Mouse (Mus musculus) lung, postnatal 0 days (tissue): ENCODE measurements around the gene Clec4a1. TPM values are rescaled to one million over a fixed set of nuclear protein-coding genes. Genes with fewer than 3 reads are reported as not detected.

Experiments used
- ATAC-seq: fragments of 200-750 bp; cut with Nextera tagmentation; 2 replicates; pipeline ENCODE4 v1.8.0; 2017; ENCODE audit warnings: moderate library complexity
- DNase-seq: peaks from one replicate; pipeline ENCODE4 v3.0.0-alpha.2; 2016; ENCODE audit warnings: low spot score
- H3K27ac ChIP-seq: fragments of 300-500 bp; sonication (generic); 2 replicates; pipeline ENCODE4 v1.5.1; 2014; ENCODE audit warnings: antibody characterized with exemption, mild to moderate bottlenecking, low read length, mixed read lengths
- H3K27me3 ChIP-seq: fragments of 300-500 bp; sonication (generic); replicated peaks from 2 replicates; pipeline ENCODE4 v1.6.1; 2014; ENCODE audit warnings: low read length, mixed read lengths; ENCODE audit not compliant: insufficient read depth
- H3K36me3 ChIP-seq: fragments of 300-500 bp; sonication (generic); 2 replicates; pipeline ENCODE4 v1.6.1; 2014; ENCODE audit warnings: low read length, mixed read lengths; ENCODE audit not compliant: insufficient read depth
- H3K4me1 ChIP-seq: fragments of 300-500 bp; sonication (generic); 2 replicates; pipeline ENCODE4 v1.6.1; 2014; ENCODE audit warnings: antibody characterized with exemption, low read depth, low read length, mixed read lengths; ENCODE audit not compliant: insufficient read depth
- H3K4me2 ChIP-seq: fragments of 300-500 bp; sonication (generic); replicated peaks from 2 replicates; pipeline ENCODE4 v1.6.1; 2014; ENCODE audit warnings: low read depth, mild to moderate bottlenecking, low read length, moderate library complexity, mixed read lengths
- H3K4me3 ChIP-seq: fragments of 300-500 bp; sonication (generic); 2 replicates; pipeline ENCODE4 v1.5.1; 2014; ENCODE audit warnings: low read depth, low read length
- H3K9ac ChIP-seq: fragments of 300-500 bp; sonication (generic); replicated peaks from 2 replicates; pipeline ENCODE4 v1.6.1; 2014; ENCODE audit warnings: low read depth, mild to moderate bottlenecking
- H3K9me3 ChIP-seq: fragments of 300-500 bp; sonication (generic); 2 replicates; pipeline ENCODE4 v1.6.1; 2016; ENCODE audit warnings: low read length, mixed read lengths
- CTCF ChIP-seq: IDR thresholded peaks from 2 replicates; pipeline ENCODE4 v1.5.1; 2016; ENCODE audit warnings: antibody characterized with exemption, mild to moderate bottlenecking
- EP300 ChIP-seq: IDR thresholded peaks from 2 replicates; pipeline ENCODE4 v1.6.1; 2016; ENCODE audit warnings: antibody characterized with exemption, mild to moderate bottlenecking, control low read depth
- WGBS: fragments of 180-500 bp; shearing (Covaris S2); extraction: QIAGEN DNeasy Blood & Tissue Kit; methylation state at CpG from one replicate; pipeline ENCODE4 v1.1.7; 2014; 5-methylcytosine and 5-hydroxymethylcytosine counted together
- polyA plus RNA-seq: library from polyadenylated mRNA; unstranded; fragments of >200 nt; fragmentation: Nextera tagmentation; extraction: Ambion mirVana; gene quantifications from 2 replicates; pipeline ENCODE4 v1.2.1, GENCODE M21; 2015

The Clec4a1 gene
- polyA plus RNA-seq: 4.6 and 5.1 TPM in 2 replicates

DNA sequence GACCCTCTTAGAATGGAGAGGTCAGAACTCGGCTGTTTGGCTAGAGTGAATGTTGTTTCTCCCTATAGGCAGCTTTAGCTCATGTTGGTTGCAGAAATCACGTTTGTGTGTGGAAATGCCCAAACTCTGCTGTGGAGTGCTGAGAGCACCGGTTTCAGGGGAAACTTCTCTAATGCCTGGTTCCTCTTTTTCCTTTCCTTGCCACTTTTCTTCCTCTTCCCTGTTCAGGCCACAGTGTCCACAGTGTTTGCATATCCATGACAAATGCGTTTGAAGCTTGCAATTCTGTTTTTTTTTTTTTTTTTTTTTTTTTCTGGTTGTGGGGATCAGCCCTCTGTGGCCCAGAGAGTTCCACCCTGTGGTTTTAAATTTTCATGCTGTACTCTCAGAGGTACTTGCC lies at the start of gene Clec4a1:
Gene Clec4a1, plus strand, starts transcription at position 398 of the 400 bp plus-strand sequence.
- 0 out of 2 replicates have a peak, but pooled peaks have one; percentile 9 for ATAC-seq
- no peak within 1 kb of the TSS for H3K27ac ChIP-seq
- H3K36me3 ChIP-seq: no peaks in the 10 kb centered on the region
- no peak within 1 kb of the TSS for H3K4me3 ChIP-seq
- WGBS: 46% methylated on average over 4 of the region's 4 CpGs
- no peak within 1 kb of the TSS for H3K4me2 ChIP-seq
- no peak within 1 kb of the TSS for H3K9ac ChIP-seq
- H3K9me3 ChIP-seq: no peaks in the 10 kb centered on the region
- no peaks in the 10 kb centered on the region for H3K4me1 ChIP-seq
- DNase-seq: peak; percentile 32
- no peaks in the 10 kb centered on the region for H3K27me3 ChIP-seq
- TF ChIP-seq CTCF (no peak), EP300 (no peak)

- Histone ChIP-seq H3K27me3 (no peaks in the 10 kb centered on the region), H3K4me1 (peaks cover 4% of the 10 kb centered on the region; the same call in 1 of the 2 replicates), H3K9ac (no peak overlapping the region), H3K27ac (no peak overlapping the region), H3K36me3 (no peaks in the 10 kb centered on the region), H3K9me3 (no peaks in the 10 kb centered on the region), H3K4me3 (no peak overlapping the region), H3K4me2 (no peak overlapping the region)
- no peak for TF ChIP-seq CTCF
- TF ChIP-seq EP300: no peak
- peak; percentile 43 for DNase-seq
- 91% methylated on average over 5 of the region's 5 CpGs for WGBS
- ATAC-seq: no peak
Observed at GRCm38 (mm10) chr6:122872800-122873199, 48.8 kb upstream of the Clec4a1 start.

DNA sequence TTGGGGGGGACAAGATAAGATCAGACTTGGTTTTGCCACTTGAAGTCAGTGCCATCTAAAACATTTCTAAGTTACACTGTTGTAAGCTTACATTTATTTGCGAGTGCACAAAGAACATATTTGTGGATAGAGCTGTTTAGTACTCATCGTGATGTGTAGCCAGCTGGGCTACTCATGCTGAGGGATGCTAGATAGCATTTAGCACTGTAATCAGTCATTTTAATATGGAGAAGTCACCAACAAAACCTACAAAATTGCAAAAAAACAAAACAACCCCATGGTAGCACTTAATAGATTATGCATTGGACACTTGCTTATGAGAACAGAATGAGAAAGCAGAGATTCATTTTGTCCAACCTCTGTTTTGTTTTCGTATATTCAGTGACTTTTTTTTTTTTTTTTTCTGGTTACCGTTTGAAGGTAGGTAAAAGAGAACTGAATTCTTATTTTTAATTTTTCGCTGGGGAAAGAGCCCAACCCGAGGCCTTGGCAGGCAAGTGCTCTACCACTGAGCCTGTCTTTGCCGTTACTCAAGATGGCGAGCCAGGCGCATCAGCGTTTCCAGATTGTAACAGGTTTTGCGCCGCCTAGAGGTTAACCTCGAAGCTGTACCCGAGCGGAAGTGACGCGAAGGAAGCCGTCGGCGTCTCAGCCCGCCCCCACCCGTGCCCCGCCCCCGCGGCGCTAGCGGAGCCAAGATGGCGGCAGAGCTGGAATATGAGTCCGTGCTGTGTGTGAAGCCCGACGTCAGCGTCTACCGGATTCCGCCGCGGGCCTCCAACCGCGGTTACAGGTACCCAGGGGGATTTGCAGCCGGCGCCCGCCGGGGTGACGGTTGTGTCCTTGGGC lies 47.6 kb upstream of the Clec4a1 start, which contains the start of gene Necap1:
Gene Necap1, plus strand, starts transcription at position 604 of the 849 bp plus-strand sequence.
- WGBS: 7% methylated on average over 43 of the region's 43 CpGs
- TF ChIP-seq EP300 (peak; percentile 51; the same call in 1 of the 2 replicates), CTCF (peak; percentile 88)
- no peaks in the 10 kb centered on the region for H3K9me3 ChIP-seq

DNA sequence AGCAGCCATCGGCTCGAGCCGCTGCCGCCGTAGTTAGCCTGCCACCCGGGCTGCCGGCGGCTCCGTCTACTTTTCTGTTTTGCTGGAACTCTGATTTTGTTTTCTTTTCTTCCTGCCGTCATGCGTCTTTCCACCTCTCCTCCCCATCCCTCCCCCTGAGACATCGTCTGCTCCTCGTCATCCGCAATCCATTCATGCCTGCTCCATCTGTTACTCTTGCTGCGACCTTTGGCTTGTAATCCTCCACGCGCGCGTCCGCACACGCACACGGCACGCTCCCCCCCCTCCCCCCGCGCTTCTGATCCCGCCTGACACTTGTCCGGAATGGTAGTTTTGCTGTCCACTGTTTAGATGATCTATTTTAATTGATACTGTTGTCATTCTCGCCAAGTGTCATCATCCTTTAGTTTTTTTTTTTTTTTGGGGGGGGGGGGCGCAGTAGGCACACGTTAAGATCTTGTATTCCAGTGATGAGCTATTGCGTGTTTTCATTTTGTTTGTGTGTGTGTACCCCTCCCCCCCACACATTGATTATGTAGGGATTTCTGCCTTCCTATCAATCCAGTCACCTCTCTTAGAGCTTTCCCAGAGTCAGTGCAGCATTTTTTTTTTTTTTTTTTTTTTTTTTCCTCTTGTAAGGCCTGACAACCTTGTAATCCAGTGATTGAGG lies 46.8 kb upstream of the Clec4a1 start:
- WGBS: under 1% methylated on average over 31 of the region's 31 CpGs
- DNase-seq (peak; percentile 61), ATAC-seq (peak; percentile 72)
- peak overlapping the region; percentile 95 for H3K4me3 ChIP-seq
- H3K27me3 ChIP-seq: no peaks in the 10 kb centered on the region
- H3K27ac ChIP-seq: peak overlapping the region; percentile 86
- H3K4me2 ChIP-seq: peak overlapping the region; percentile 71
- peak overlapping the region; percentile 77 for H3K9ac ChIP-seq
- no peaks in the 10 kb centered on the region for H3K9me3 ChIP-seq
- peaks cover 4% of the 10 kb centered on the region; the same call in 1 of the 2 replicates for H3K4me1 ChIP-seq
- no peaks in the 10 kb centered on the region for H3K36me3 ChIP-seq
- TF ChIP-seq EP300 (no peak), CTCF (no peak)

More for the DNA sequence above, 47.6 kb upstream of the Clec4a1 start, which contains the start of gene Necap1:
- Histone ChIP-seq H3K27ac (peak within 1 kb of the TSS; percentile 86), H3K4me2 (peak within 1 kb of the TSS; percentile 71), H3K27me3 (no peaks in the 10 kb centered on the region), H3K36me3 (no peaks in the 10 kb centered on the region), H3K4me3 (peak within 1 kb of the TSS; percentile 95), H3K9ac (peak within 1 kb of the TSS; percentile 77), H3K4me1 (peaks cover 4% of the 10 kb centered on the region; the same call in 1 of the 2 replicates)
- ATAC-seq (peak; percentile 99), DNase-seq (peak; percentile 97)

DNA sequence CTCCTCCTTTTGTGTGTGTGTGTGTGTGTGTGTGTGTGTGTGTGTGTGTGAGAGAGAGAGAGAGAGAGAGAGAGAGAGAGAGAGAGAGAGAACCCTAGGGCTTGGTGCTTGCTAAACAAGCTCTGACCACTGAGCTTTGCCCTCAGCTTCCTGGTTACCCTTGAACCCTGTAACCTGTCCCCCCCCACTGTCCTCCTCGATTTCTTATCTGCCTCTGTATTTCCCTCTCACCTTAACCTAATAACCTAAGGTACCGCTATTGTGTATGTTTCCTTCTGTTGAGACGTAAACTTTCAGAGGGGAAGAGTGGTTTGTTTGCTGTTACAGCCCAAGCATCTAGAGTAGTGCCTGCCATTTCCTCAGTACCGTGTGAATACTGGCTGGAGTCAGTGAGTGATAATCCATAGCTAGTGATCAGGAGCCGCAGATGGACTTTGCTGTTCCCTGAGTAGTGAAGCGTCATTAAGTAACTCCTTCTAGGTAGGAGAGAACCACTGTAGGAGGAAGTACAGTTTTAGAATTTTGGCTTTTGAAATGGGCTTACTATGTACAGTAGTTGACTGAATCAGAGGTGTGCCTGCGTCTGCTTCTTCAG lies 42.4 kb upstream of the Clec4a1 start:
- no peak overlapping the region for H3K9ac ChIP-seq
- DNase-seq: no peak
- no peak for ATAC-seq
- no peak for TF ChIP-seq EP300
- no peak for TF ChIP-seq CTCF
- peaks cover 4% of the 10 kb centered on the region; the same call in 1 of the 2 replicates for H3K4me1 ChIP-seq
- peaks cover 34% of the 10 kb centered on the region for H3K36me3 ChIP-seq
- H3K4me2 ChIP-seq: no peak overlapping the region
- no peak overlapping the region for H3K4me3 ChIP-seq
- H3K27ac ChIP-seq: no peak overlapping the region
- WGBS: 77% methylated on average over 7 of the region's 7 CpGs
- no peaks in the 10 kb centered on the region for H3K9me3 ChIP-seq
- H3K27me3 ChIP-seq: no peaks in the 10 kb centered on the region
